Mouse (Mus musculus) liver, embryonic 16.5 days (tissue): ENCODE results near the gene Prss36. TPM values are rescaled to one million over a fixed set of nuclear protein-coding genes. Genes with fewer than 3 reads are reported as not detected.

Experiments used
- ATAC-seq: fragments of 200-750 bp; cut with Nextera tagmentation; 2 replicates; pipeline ENCODE4 v1.8.0; 2017; ENCODE audit warnings: low read depth, mild to moderate bottlenecking, moderate number of reproducible peaks, moderate library complexity
- H3K27ac ChIP-seq: fragments of 300-500 bp; sonication (generic); 2 replicates; pipeline ENCODE4 v1.5.1; 2014; ENCODE audit warnings: mild to moderate bottlenecking, low read length
- H3K27me3 ChIP-seq: fragments of 300-500 bp; sonication (generic); 2 replicates; pipeline ENCODE4 v1.6.1; 2014; ENCODE audit warnings: low read depth, low read length, mixed read lengths; ENCODE audit not compliant: control insufficient read depth, insufficient read depth
- H3K36me3 ChIP-seq: fragments of 300-500 bp; sonication (generic); 2 replicates; pipeline ENCODE4 v1.6.1; 2014; ENCODE audit warnings: mild to moderate bottlenecking; ENCODE audit not compliant: control insufficient read depth, insufficient read depth
- H3K4me1 ChIP-seq: fragments of 300-500 bp; sonication (generic); 2 replicates; pipeline ENCODE4 v1.6.1; 2014; ENCODE audit warnings: low read depth, low read length, mixed read lengths; ENCODE audit not compliant: control insufficient read depth
- H3K4me2 ChIP-seq: fragments of 300-500 bp; sonication (generic); 2 replicates; pipeline ENCODE4 v1.6.1; 2014; ENCODE audit warnings: low read depth, low read length, mixed read lengths
- H3K4me3 ChIP-seq: fragments of 300-500 bp; sonication (generic); 2 replicates; pipeline ENCODE4 v1.5.1; 2014; ENCODE audit warnings: low read depth, mild to moderate bottlenecking, low read length
- H3K9ac ChIP-seq: fragments of 300-500 bp; sonication (generic); 2 replicates; pipeline ENCODE4 v1.6.1; 2014; ENCODE audit warnings: low read depth, low read length
- H3K9me3 ChIP-seq: fragments of 300-500 bp; sonication (generic); replicated peaks from 2 replicates; pipeline ENCODE4 v1.6.1; 2016; ENCODE audit warnings: low read length; ENCODE audit not compliant: control insufficient read depth
- WGBS: fragments of 180-500 bp; shearing (Covaris S2); extraction: QIAGEN DNeasy Blood & Tissue Kit; methylation state at CpG from one replicate; pipeline ENCODE4 v1.1.7; 2014; ENCODE audit not compliant: insufficient replicate concordance; 5-methylcytosine and 5-hydroxymethylcytosine counted together
- polyA plus RNA-seq: library from polyadenylated mRNA; unstranded; fragments of >200 nt; fragmentation: Nextera tagmentation; extraction: Ambion mirVana; gene quantifications from 2 replicates; pipeline ENCODE4 v1.2.1, GENCODE M21; 2015

Prss36 gene
- polyA plus RNA-seq, 1 experiment from 2014 or later: 3.0 TPM

DNA sequence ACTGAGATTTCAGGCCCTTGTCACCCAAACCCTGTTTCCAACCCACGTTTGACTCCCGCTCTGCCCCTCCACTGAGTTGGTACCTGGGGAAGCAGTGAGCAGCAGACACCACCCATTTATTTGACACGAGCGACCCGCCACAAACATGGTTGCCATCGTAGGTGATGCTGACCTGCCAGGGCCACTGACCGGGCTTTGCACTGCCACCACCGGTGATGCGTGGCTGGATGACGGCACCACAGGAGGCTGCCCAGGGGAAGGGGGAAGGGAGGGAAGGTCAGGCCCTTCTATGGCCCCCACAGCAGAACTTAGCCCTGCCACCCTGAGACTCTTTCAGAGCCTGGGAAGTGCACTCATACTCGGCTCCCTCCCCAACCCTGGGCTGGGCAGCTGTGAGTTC is 18.8 kb downstream of the Prss36 start:
- ATAC-seq: no peak
- H3K9ac ChIP-seq: no peak overlapping the region
- H3K27me3 ChIP-seq: no peaks in the 10 kb centered on the region
- H3K27ac ChIP-seq: no peak overlapping the region
- H3K4me1 ChIP-seq: peaks cover 14% of the 10 kb centered on the region
- WGBS: 77% methylated on average over 11 of the region's 11 CpGs
- H3K9me3 ChIP-seq: no peaks in the 10 kb centered on the region
- H3K4me3 ChIP-seq: no peak overlapping the region
- H3K4me2 ChIP-seq: no peak overlapping the region
- H3K36me3 ChIP-seq: no peaks in the 10 kb centered on the region

DNA sequence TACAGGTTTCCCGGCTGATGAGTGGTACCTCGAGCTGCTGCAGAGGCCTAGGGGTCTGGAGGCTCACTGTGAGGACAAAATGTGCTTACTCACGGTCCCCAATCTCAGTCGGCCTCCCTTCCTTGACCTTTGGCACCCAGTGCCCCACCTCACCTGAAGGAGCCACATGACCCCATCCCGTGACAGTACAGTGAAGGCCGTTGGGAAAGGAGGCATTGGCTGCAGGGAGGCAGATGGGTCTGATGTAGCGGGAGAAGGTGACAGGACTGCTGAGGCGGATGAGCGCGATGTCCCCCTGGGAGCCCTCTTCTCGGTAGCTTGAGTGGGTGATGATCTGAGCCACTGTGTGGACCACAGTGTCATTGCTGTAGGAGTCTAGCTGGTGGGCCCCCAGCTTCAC is 19.7 kb downstream of the Prss36 start:
- no peaks in the 10 kb centered on the region for H3K27me3 ChIP-seq
- H3K36me3 ChIP-seq: no peaks in the 10 kb centered on the region
- H3K4me2 ChIP-seq: no peak overlapping the region
- H3K4me3 ChIP-seq: no peak overlapping the region
- no peak overlapping the region for H3K9ac ChIP-seq
- no peaks in the 10 kb centered on the region for H3K9me3 ChIP-seq
- ATAC-seq: no peak
- H3K27ac ChIP-seq: no peak overlapping the region
- peaks cover 12% of the 10 kb centered on the region for H3K4me1 ChIP-seq
- 77% methylated on average over 11 of the region's 11 CpGs for WGBS

DNA sequence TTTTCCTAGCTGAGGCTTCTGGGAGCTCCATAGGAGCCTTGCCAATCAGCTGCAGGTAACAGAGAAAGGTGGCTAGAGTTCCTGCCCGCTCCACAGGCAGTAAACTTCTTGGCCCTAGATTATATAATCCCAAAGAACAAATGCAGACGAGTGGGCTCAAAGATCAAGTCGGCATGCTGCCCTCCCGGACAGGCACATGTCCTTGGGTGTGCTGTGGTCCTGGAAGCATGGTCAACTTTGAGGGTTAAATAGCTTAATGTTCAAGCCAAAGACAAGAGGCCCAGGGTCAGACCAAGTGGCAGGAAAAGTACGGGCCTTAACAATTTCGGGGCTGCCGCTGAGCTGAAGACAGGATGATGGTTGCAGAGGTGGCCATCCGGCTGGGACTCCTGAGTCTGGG is 20.5 kb downstream of the Prss36 start:
- Histone ChIP-seq H3K27me3 (no peaks in the 10 kb centered on the region), H3K27ac (no peak overlapping the region), H3K4me1 (peaks cover 9% of the 10 kb centered on the region), H3K9me3 (no peaks in the 10 kb centered on the region), H3K4me2 (no peak overlapping the region), H3K9ac (no peak overlapping the region), H3K4me3 (no peak overlapping the region), H3K36me3 (no peaks in the 10 kb centered on the region)
- WGBS: 81% methylated on average over 8 of the region's 8 CpGs
- ATAC-seq: no peak

DNA sequence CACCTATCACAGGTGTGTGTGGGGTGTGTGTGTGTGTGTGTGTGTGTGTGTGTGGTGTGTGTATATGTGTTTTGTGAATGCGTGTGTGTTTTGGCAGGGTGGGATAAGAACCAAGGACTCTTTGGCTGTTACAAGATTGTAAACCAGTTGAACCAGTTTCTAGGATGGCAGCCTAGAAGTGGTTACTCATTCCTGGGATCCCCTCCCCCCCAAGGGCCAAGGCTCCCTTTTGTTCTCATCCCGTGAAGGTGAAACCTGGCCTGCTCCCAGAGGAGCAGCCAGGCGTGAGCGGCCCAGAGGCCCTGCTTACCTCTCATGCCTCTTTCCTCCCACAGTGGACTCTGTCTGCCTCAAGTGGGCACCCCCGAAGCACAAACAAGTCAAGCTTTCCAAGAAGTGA is 21.3 kb downstream of the Prss36 start:
- no peaks in the 10 kb centered on the region for H3K27me3 ChIP-seq
- no peak overlapping the region for H3K27ac ChIP-seq
- no peaks in the 10 kb centered on the region for H3K36me3 ChIP-seq
- peaks cover 7% of the 10 kb centered on the region for H3K4me1 ChIP-seq
- no peaks in the 10 kb centered on the region for H3K9me3 ChIP-seq
- H3K4me2 ChIP-seq: no peak overlapping the region
- no peak overlapping the region for H3K9ac ChIP-seq
- no peak overlapping the region for H3K4me3 ChIP-seq
- no peak for ATAC-seq
- 79% methylated on average over 5 of the region's 5 CpGs for WGBS

DNA sequence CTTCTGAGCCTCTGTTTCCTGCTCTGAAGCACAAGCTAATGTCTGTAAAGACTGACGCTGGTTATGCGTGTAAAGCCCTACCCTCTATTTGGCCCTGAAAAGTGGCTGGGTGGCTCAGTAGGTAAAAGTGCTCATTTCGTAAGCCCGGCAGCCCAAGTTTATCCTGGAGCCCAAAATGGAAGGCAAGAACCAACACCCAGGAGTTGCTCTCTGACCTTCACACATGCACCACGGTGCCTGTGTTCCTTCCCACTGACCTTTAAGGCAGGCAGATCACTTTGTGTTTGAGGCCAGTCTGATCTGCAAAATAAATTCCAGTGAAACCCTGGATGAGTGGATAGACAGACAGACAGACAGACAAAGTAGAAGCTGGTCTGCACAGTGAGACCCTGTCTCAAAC is 22.8 kb downstream of the Prss36 start:
- no peak overlapping the region for H3K27ac ChIP-seq
- no peak for ATAC-seq
- no peak overlapping the region for H3K4me2 ChIP-seq
- WGBS: 77% methylated on average over 5 of the region's 5 CpGs
- H3K4me3 ChIP-seq: no peak overlapping the region
- no peaks in the 10 kb centered on the region for H3K9me3 ChIP-seq
- H3K4me1 ChIP-seq: peaks cover 4% of the 10 kb centered on the region
- H3K27me3 ChIP-seq: no peaks in the 10 kb centered on the region
- no peak overlapping the region for H3K9ac ChIP-seq
- no peaks in the 10 kb centered on the region for H3K36me3 ChIP-seq

DNA sequence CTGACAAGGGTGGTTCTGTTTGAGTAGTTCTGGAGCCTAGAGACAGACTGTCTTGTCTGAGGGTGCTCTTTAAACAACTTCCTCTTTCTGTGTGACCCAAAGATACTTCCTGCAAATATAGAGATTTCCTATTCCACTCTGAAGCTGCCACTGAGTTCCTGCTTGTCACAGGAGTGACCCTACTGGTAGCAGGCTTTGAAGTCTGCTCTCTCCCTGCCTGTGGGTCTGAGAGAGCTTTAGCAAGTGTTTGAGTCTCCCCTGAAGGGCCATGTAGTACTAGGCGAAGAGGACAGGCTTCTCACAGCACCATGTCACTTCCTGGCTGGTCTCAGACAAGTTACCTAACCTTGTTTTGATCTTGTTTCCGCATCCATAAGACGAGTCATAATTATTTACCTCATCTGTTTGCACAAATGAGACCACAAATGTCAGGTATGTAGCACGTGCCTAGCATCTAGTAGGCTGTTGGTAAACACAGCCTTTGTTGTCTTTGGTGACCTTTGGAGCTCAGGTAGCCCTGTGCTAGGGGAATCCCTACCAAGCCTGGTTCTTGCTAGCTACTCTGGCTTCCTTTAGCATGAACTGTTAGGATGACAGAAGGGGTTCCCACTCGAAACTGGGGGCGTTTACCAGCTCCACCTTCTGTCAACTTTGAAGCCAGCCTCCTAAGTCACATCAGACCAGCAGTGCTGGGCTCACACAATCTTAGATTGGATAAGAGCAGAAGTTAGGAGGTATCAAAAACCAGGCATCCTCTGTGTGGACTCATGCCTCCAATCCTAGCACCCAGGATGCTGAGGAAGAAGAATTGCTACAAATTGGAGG is 23.9 kb downstream of the Prss36 start:
- Histone ChIP-seq H3K4me2 (no peak overlapping the region), H3K4me1 (peaks cover 4% of the 10 kb centered on the region), H3K27ac (peak overlapping the region; percentile 35), H3K4me3 (no peak overlapping the region), H3K36me3 (no peaks in the 10 kb centered on the region), H3K27me3 (no peaks in the 10 kb centered on the region), H3K9ac (no peak overlapping the region), H3K9me3 (no peaks in the 10 kb centered on the region)
- peak; percentile 27; the same call in 1 of the 2 replicates for ATAC-seq
- whole genome bisulfite sequencing: 40% methylated on average over 6 of the region's 6 CpGs

DNA sequence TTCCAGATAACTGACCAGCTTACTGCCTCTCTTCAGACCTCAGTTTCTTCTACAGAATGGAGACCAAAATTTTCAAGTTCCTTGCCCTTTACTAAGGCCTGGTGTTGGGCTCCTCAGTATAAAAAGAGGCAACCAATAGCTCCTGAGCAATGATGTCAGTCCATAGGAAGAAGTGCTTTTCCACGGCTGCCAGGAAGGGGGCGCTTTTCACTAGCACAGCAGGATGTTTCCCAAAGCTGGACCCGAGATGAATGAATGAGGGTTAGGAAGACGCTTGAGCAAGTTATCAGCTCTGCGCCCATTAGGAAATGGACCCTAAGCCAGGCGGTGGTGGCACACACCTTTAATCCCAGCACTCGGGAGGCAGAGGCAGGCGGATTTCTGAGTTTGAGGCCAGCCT is 25.0 kb downstream of the Prss36 start:
- Histone ChIP-seq H3K9ac (no peak overlapping the region), H3K36me3 (no peaks in the 10 kb centered on the region), H3K4me1 (peaks cover 4% of the 10 kb centered on the region), H3K27me3 (no peaks in the 10 kb centered on the region), H3K4me3 (no peak overlapping the region), H3K9me3 (no peaks in the 10 kb centered on the region), H3K4me2 (no peak overlapping the region), H3K27ac (no peak overlapping the region; the same call in 1 of the 2 replicates)
- 37% methylated on average over 8 of the region's 8 CpGs for WGBS
- no peak for ATAC-seq

DNA sequence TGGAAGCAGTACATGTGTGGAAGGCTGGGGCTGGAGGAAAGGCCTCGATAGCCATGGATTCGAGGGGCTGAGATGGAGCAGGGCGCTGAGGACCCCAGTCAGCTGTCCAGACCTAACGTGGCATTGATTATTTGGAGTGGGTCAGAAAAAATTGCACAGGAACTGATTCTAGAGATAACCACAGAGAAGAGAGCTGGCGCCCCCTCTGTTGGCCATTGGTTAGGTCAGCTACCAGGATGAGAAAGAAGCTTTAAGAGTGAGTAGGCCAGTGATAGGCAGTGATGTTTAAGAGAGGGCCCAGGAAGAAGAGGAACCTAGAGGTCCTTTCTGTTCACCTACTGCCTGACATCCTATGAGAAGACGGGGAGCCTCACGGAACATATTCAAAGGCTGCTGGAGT is 27.2 kb downstream of the Prss36 start:
- 56% methylated on average over 7 of the region's 7 CpGs for WGBS
- Histone ChIP-seq H3K9ac (no peak overlapping the region), H3K4me3 (no peak overlapping the region), H3K9me3 (no peaks in the 10 kb centered on the region), H3K27ac (no peak overlapping the region), H3K27me3 (no peaks in the 10 kb centered on the region), H3K36me3 (peaks cover 5% of the 10 kb centered on the region; the same call in 1 of the 2 replicates), H3K4me2 (no peak overlapping the region), H3K4me1 (peaks cover 4% of the 10 kb centered on the region)
- ATAC-seq: no peak

DNA sequence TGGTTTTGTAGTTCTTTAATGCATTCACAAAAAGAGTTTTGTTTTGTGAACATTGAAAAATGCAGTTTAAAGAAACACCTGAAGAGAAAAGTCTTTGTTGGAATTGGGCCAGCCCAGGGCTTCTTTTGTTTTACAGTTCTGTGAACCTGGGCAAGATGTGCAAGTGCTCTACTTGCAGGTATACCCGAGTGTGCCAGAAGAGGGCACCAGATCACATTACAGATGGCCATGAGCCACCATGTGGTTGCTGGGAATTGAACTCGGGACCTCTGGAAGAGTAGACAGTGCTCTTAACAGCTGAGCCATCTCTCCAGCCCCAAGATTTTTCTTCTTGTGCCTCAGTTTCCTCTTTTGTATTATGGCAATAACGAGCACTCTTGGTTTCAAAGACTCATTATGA is 28.3 kb downstream of the Prss36 start:
- 37% methylated on average over 3 of the region's 3 CpGs for WGBS
- no peak for ATAC-seq

More for the DNA sequence above, 28.3 kb downstream of the Prss36 start:
- Histone ChIP-seq H3K4me3 (no peak overlapping the region), H3K27me3 (no peaks in the 10 kb centered on the region), H3K27ac (no peak overlapping the region), H3K4me1 (peaks cover 3% of the 10 kb centered on the region), H3K9me3 (no peaks in the 10 kb centered on the region), H3K36me3 (peaks cover 5% of the 10 kb centered on the region; the same call in 1 of the 2 replicates), H3K4me2 (no peak overlapping the region), H3K9ac (no peak overlapping the region)
